Mouse (Mus musculus): ENCODE data around the gene Zfp78.

Gene Zfp78

DNA sequence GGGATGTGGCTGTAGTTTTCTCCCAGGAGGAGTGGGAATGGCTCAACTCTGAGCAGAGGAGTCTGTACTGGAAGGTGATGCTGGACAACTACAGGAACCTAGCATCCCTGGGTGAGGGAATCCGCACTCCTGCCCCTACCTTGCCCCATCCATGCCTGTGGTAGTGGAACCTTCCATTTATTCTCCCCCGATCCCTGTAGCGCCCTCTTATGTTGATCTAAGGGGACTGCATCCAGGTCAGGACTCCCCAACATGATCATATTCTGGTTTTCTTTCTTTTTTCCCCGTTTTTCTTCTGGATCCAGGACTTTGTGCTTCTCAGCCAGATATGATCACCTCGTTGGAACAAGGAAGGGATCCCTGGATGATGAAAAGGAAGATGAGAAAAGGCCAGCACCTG is 26.4 kb downstream of the Zfp78 start:
- DNase-seq = no peak

DNA sequence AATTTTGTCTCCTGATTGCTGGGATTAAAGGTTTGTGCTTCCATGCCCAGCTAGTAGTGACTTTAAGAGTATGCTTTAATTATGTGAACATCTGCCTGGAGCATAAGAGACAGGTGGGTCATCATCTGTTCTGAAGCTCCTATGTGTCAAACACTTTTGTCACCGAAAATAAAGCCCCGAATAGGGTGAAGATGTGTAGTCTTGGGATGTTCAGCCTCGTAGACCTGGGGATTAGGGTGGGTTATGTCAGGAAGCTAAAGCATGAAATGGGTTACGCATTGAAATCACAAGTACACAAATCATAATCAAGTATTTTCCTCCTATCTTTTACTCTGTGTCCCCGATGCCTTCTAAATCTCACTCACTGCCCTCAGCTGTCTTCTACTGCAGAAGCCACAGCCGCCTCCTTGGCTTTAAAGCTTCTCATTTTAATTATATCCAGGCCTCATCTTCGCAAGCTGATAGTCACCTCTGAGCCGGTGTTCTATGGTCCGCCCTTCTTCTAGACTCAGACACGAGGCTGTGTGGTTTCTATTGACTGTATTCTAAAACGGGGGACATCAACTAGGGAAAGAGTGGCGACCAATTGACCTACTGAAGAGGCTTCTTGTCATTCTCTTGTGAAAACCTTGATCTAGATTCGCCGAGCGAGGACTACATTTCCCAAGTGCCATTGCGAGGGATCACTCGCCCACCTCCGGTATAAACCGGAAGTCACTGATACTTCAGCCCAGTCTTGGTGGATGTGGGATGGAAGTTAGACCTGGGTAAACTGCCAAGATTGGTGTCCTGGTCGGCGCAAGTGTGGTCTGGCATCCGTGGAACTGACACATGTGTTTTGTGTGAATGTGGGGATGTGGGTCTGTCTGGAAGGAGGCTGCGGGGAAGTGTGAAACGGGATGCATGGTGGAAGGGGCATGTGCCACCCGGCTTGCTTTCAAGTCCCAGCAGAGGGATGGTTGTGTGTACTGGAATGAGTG is 35.2 kb downstream of the Zfp78 start, which contains the start of gene Smim17:
Gene Smim17, plus strand, starts transcription at position 720 of the 980 bp plus-strand sequence.
- peak; percentile 40 to 50 for DNase-seq

DNA sequence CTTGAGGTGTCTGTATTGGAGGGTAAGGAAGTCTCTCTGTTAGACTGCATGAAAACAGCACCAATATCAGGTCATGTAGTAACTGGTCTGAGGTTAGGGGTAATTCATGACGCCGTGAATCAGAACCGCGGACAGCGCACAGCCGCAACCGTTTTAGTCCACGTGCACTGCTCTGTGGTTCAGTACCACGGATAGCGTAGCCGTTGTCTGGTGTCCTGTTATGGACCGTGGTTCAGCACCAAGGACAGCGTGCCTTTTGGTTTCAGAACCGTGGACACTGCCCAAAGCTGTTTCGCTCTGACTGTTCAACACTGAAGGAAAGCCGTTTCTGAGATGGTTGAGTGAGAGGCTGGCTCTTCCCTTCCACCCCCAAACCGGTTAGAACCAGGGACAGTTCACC is 47.0 kb downstream of the Zfp78 start, which contains the start of gene Gm20715:
Gene Gm20715, plus strand, starts transcription at position 235 of the 400 bp plus-strand sequence.
- DNase-seq = peak; percentile 96 to 100

GRCm38 (mm10) chr7:6414626-6415441 is 51.8 kb downstream of the Zfp78 start:
- no peak for DNase-seq

DNA sequence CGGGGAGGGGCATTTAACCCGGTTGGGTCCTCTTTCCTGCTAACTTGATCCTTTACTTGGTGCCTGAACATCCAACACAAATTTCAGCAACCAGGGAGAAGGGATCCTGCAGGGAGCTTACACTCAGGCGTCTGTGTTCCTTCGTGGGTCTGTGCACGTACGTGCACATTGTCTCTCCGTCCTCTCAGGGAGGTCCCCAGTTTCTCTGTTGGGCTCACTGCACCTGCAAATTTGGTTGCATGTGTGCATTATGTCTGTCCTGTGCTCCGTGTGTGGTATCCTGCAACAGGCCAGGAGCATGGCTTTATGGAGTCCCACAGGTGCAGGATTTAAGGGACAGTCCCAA is 52.3 kb downstream of the Zfp78 start:
- DNase-seq = no peak

GRCm38 (mm10) chr7:6419894-6420293 is 56.8 kb downstream of the Zfp78 start:
- no peak for DNase-seq

- DNase-seq = no peak
Observed at GRCm38 (mm10) chr7:6429381-6429780, 66.3 kb downstream of the Zfp78 start.

GRCm38 (mm10) chr7:6430342-6430741 is 67.3 kb downstream of the Zfp78 start:
- DNase-seq = peak in 1 of 2 experiments; percentile 57
